8 mouse cellular contexts compared by ENCODE assay signal in the genomic region with DNA sequence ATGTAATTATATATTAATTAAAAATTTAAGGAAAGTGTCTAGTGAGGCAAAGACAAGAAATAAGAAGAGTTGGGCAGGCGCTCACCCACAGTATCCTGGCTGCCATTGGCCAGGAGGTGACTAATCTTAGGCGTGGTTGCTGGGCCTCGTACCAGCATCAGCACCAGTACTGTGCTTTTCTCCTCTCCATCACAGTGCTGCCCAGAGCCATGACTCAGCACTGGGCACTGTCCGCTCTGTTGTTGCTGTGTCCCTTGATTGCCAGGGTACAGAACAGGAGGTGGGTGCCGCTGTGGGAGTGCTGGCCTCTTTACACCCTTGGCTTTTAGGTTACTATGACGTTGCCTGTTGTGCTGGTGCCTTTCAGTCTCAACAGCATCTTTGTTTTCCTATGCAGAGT. TPM values are rescaled to one million over a fixed set of nuclear protein-coding genes. Genes with fewer than 3 reads are reported as not detected.
DNase-seq lines count a peak whose midpoint lies in the region; ATAC-seq lines count a peak whose summit lies in the region.

No protein-coding gene starts in this region.

- H3K9me3 ChIP-seq in midbrain, embryonic 14.5 days (ENCODE audit: control insufficient read depth, low read length) = no peaks in the 10 kb centered on the region

- H3K36me3 ChIP-seq in midbrain, embryonic 14.5 days (ENCODE audit: control insufficient read depth, insufficient read depth, low read length) = no peaks in the 10 kb centered on the region

- no peak overlapping the region for H3K4me2 ChIP-seq in midbrain, embryonic 14.5 days (ENCODE audit: low read length)

- intact Hi-C loops in heart, postnatal 25 days (cut with DNase I) = loop anchor here (1.0 to 2.0 kb wide), 3 partner anchors 31 to 156 kb away; no protein-coding TSS in a partner anchor

- peak; percentile 64; the same call in 1 of the 2 replicates for ATAC-seq in midbrain, embryonic 14.5 days (ENCODE audit: low FRiP score, low TSS enrichment)

- no peak overlapping the region for H3K4me3 ChIP-seq in midbrain, embryonic 14.5 days (replicated peaks; ENCODE audit: low read depth, low read length)

- H3K27ac ChIP-seq in midbrain, embryonic 14.5 days (replicated peaks; ENCODE audit: low read depth, low read length) = no peak overlapping the region

- DNase-seq in cerebellum, adult 18-20 months = peak; percentile 5 to 9
- DNase-seq in cerebellum, adult 9-10 months = no peak
- DNase-seq in right cerebral cortex, adult 18-20 months = peak; percentile 48
- no peak for DNase-seq in right cerebral cortex, postnatal 25 days
- DNase-seq in heart, postnatal 25 days (ENCODE audit: low spot score) = peak; percentile 83
- no peak for DNase-seq in midbrain, embryonic 14.5 days
- DNase-seq in kidney, postnatal 14 days = no peak
- DNase-seq in thymus, postnatal 0 days (ENCODE audit: low spot score) = no peak

- no peak overlapping the region for H3K9ac ChIP-seq in midbrain, embryonic 14.5 days (replicated peaks; ENCODE audit: low read length)

- no peaks in the 10 kb centered on the region for H3K27me3 ChIP-seq in midbrain, embryonic 14.5 days (ENCODE audit: control insufficient read depth, insufficient read depth, low read length)

- 83% methylated on average over 6 of the region's 6 CpGs for WGBS in midbrain, embryonic 14.5 days

- no peaks in the 10 kb centered on the region for H3K4me1 ChIP-seq in midbrain, embryonic 14.5 days (ENCODE audit: control insufficient read depth, insufficient read depth, low read length)

RNA-seq across cellular contexts. Expression of gene Sec24d, which starts 54.4 kb away (rescaled TPM):
- total RNA-seq in heart, postnatal 25 days (2021) = 10 to 100 TPM; 41.4 to 41.8 TPM
- polyA plus RNA-seq in midbrain, embryonic 14.5 days (2014; fragmentation: Nextera tagmentation; extraction: Ambion mirVana) = 7.2 and 12.0 TPM in 2 replicates
- 24.4 and 25.6 TPM in 2 replicates for polyA plus RNA-seq in thymus, postnatal 0 days (2015; fragmentation: Nextera tagmentation; extraction: Ambion mirVana)

Comparison
In these comparisons a context has a peak if more than half of its experiments do, and no peak if none do; other contexts are left out.
1. DNase-seq: peak in cerebellum, adult 18-20 months (2 of 2), right cerebral cortex, adult 18-20 months (single experiment) and heart, postnatal 25 days (single experiment); none in cerebellum, adult 9-10 months (single experiment), right cerebral cortex, postnatal 25 days (single experiment), midbrain, embryonic 14.5 days (single experiment), kidney, postnatal 14 days (single experiment) and thymus, postnatal 0 days (single experiment).